Mouse (Mus musculus) liver, adult 10 weeks (tissue): Measurements from ENCODE around the gene Spp1. TPM values are rescaled to one million over a fixed set of nuclear protein-coding genes. Genes with fewer than 3 reads are reported as not detected.

Experiments
- polyA plus RNA-seq: library from polyadenylated mRNA; stranded (reverse); fragments of 350-450 nt; fragmentation: Illumina TruSeq; extraction: RNeasy Lipid Tissue Mini Kit (QIAGEN cat#74804); gene quantifications from one replicate; pipeline ENCODE4 v1.2.3, GENCODE M21; 2014; ENCODE audit warnings: low read depth, low replicate concordance

Spp1 gene
- polyA plus RNA-seq, result 119 TPM

DNA sequence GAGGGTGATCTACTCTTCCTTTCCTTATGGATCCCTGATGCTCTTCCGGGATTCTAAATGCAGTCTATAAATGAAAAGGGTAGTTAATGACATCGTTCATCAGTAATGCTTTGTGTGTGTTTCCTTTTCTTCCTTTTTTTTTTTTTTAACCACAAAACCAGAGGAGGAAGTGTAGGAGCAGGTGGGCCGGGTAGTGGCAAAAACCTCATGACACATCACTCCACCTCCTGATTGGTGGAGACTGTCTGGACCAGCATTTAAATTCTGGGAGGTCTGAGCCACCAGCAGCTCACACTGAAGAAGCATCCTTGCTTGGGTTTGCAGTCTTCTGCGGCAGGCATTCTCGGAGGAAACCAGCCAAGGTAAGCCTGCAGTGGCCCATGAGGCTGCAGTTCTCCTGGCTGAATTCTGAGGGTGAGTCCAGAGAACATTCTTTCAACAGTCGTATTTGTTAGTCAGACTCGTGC is at the start of gene Spp1:
Gene Spp1 (plus strand): TSS at position 284 of the 467 bp plus-strand sequence.

DNA sequence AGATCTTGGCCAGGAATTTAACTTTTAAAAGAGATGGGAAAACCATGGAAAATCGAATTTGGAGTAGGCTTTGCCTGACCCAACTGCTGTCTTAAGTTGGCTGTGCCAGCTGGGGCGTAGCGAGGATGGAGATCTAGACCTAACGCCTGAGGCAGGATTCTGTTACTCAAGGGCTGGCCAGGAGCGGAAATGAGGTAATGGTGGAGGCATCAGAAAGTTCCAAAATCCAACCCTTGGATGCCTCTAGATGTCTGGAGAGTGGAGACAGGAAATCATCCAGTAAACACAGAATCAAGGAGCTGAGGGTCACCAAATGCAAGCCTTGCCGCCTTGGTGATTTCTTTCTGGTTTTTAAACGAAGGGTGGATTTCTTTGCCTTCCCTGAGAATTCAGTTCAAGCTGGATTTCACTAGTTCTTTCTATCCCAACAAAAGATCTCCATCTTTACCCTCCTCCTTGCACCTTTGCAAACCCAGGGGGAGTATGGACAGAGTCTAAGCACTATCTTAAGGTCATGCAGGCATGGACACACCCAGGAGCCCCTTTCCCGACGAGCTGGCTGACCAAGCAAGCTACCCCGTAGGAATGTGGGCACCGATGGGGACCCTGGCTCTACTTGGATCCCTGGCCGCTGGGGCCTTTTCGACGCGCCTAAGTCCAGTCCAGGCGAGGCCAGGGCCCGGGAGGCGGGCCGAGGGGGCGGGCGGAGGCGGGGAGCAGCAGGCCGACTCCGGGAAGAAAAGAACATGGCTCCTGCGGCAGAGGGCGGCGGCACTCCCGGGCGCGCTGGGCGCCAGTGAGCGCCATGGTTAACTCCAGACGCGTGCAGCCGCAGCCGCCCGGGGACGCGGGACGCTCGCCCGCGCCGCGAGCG is 24.2 kb downstream of the Spp1 start, which contains the start of gene Pkd2:
Gene Pkd2 (plus strand): TSS at position 619 of the 874 bp plus-strand sequence.

Other genes starting within 250 kb of the Spp1 start
- gene Dmp1, start 232.5 kb upstream of the Spp1 start, polyA plus RNA-seq, result not detected
- gene Ibsp, start 135.9 kb upstream of the Spp1 start, polyA plus RNA-seq, result not detected
- not detected for gene Mepe, start 109.8 kb upstream of the Spp1 start, polyA plus RNA-seq
- 13.7 TPM for gene Pkd2, start 24.3 kb downstream of the Spp1 start, polyA plus RNA-seq
- gene BC005561, start 73.2 kb downstream of the Spp1 start, polyA plus RNA-seq, result 6.8 TPM